Mouse (Mus musculus) forebrain, embryonic 11.5 days (tissue): ENCODE measurements at regions not wholly inside any gene's neighbourhood (a gene's known extent, or its start where the extent isn't known, plus 50 kb on each side); places are given as distances from the start of the nearest gene placed in this dataset.

Experiments
- ATAC-seq: fragments of 200-750 bp; cut with Nextera tagmentation; replicated peaks from 2 replicates; pipeline ENCODE4 v1.8.0; 2017; ENCODE audit warnings: moderate TSS enrichment; ENCODE audit not compliant: low FRiP score
- DNase-seq: peaks from one replicate; pipeline ENCODE4 v3.0.0-alpha.2; 2017; ENCODE audit warnings: low spot score
- H3K27ac ChIP-seq: fragments of 300-500 bp; sonication (generic); 2 replicates; pipeline ENCODE4 v1.5.1; 2014; ENCODE audit warnings: low read depth, low read length
- H3K27me3 ChIP-seq: fragments of 300-500 bp; sonication (generic); 2 replicates; pipeline ENCODE4 v1.6.1; 2014; ENCODE audit warnings: mild to moderate bottlenecking, low read length, mixed read lengths; ENCODE audit not compliant: control insufficient read depth, insufficient read depth
- H3K36me3 ChIP-seq: fragments of 300-500 bp; sonication (generic); 2 replicates; pipeline ENCODE4 v1.6.1; 2014; ENCODE audit warnings: mild to moderate bottlenecking, low read length, moderate library complexity, mixed read lengths; ENCODE audit not compliant: control insufficient read depth, insufficient read depth
- H3K4me1 ChIP-seq: fragments of 300-500 bp; sonication (generic); replicated peaks from 2 replicates; pipeline ENCODE4 v1.6.1; 2014; ENCODE audit warnings: low read length, mixed read lengths; ENCODE audit not compliant: control insufficient read depth, insufficient read depth
- H3K4me2 ChIP-seq: fragments of 300-500 bp; sonication (generic); 2 replicates; pipeline ENCODE4 v1.6.1; 2014; ENCODE audit warnings: low read depth, mild to moderate bottlenecking, low read length, moderate library complexity, mixed read lengths; ENCODE audit not compliant: severe bottlenecking
- H3K4me3 ChIP-seq: fragments of 300-500 bp; sonication (generic); 2 replicates; pipeline ENCODE4 v1.5.1; 2014; ENCODE audit warnings: low read depth, low read length
- H3K9ac ChIP-seq: fragments of 300-500 bp; sonication (generic); 2 replicates; pipeline ENCODE4 v1.6.1; 2014; ENCODE audit warnings: low read length
- H3K9me3 ChIP-seq: fragments of 300-500 bp; sonication (generic); 2 replicates; pipeline ENCODE4 v1.6.1; 2016; ENCODE audit warnings: low read length, mixed read lengths; ENCODE audit not compliant: control insufficient read depth
- WGBS: fragments of 180-500 bp; shearing (Covaris S2); extraction: QIAGEN DNeasy Blood & Tissue Kit; methylation state at CpG from one replicate; pipeline ENCODE4 v1.1.7; 2014; 5-methylcytosine and 5-hydroxymethylcytosine counted together

DNA sequence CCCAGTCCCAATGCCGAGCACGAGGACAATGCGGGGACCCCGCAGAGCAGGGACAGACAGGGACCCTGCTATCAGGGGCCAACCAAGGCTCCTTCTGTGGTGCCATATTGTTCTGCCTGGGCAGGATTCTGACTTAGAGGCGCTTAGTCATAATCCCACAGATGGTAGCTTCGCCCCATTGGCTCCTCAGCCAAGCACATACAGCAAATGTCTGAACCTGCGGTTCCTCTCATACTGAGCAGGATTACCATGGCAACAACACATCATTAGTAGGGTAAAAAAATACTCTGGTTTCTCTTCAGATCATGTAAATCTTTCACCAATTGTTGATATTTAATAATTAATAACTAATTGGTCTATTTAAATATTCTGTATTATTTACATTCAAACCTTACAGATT is 2140.3 kb upstream of the Cdh20 start:
- no peaks in the 10 kb centered on the region for H3K9me3 ChIP-seq
- no peak overlapping the region for H3K27ac ChIP-seq
- H3K9ac ChIP-seq, result no peak overlapping the region
- peak; percentile 87 for DNase-seq
- 76% methylated on average over 7 of the region's 7 CpGs for WGBS
- no peaks in the 10 kb centered on the region for H3K4me1 ChIP-seq
- no peaks in the 10 kb centered on the region for H3K27me3 ChIP-seq
- H3K4me3 ChIP-seq, result no peak overlapping the region
- no peak overlapping the region for H3K4me2 ChIP-seq
- peak; percentile 100 for ATAC-seq
- no peaks in the 10 kb centered on the region for H3K36me3 ChIP-seq

DNA sequence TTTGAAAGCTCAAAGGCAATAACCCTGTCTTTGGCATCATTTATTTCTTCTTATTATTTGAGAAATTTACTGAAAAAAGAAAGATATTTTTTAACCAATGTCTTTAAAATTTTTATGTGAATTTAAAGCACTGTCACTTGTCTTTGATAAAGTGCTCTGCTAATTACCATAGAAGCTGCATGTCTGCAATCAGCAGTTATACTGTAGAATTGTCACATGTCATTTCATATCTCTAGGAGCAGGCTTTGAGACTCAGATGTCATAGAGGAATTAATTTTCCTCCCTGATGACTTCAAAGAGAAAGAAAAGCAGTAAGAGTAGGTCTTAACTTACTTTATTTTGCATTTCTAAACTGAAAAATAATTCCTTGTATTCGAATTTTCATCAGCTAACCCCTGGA is 2123.9 kb upstream of the Cdh20 start:
- H3K27ac ChIP-seq, result no peak overlapping the region
- no peak overlapping the region for H3K9ac ChIP-seq
- WGBS, result 51% methylated on average over 1 of the region's 1 CpGs

DNA sequence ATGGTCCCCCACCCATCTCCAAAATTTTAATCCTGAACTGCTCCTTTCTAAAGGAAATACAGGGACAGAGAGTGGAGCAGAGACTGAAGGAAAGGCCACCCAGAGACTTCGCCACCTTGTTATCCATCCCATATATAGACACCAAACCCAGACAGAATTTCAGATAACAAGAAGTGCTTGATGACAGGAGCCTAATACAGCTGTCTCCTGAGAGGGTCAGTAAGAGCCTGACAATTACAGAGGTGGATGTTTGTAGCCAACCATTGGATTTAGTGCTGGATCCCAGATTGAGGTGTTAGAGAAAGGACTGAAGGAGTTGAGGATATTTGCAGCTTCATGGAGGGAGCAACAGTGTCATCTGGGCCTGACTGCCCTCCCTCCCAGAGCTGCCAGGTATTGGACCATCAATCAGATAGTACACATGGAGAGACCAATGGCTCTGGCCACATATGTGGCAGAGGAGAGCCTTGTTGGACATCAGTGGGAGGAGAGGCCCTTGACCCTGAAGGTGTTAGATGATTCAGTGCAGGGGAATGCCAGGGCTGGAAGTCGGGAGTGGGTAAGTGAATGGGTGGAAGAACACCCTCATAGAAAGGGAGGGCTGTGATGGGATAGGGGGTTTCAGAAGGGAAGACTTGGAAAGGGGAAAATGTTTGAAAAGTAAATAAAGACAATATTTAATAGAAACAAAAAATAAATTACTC is 2080.8 kb upstream of the Cdh20 start:
- no peaks in the 10 kb centered on the region for H3K27me3 ChIP-seq
- H3K4me1 ChIP-seq, result no peaks in the 10 kb centered on the region
- 89% methylated on average over 2 of the region's 2 CpGs for WGBS
- DNase-seq (no peak), ATAC-seq (no peak)
- H3K9me3 ChIP-seq, result no peaks in the 10 kb centered on the region
- H3K36me3 ChIP-seq, result no peaks in the 10 kb centered on the region
- no peak overlapping the region for H3K4me3 ChIP-seq
- no peak overlapping the region for H3K4me2 ChIP-seq
- no peak overlapping the region for H3K27ac ChIP-seq
- no peak overlapping the region for H3K9ac ChIP-seq

More for the DNA sequence above, 2123.9 kb upstream of the Cdh20 start:
- DNase-seq (no peak), ATAC-seq (no peak)
- H3K4me1 ChIP-seq, result no peaks in the 10 kb centered on the region
- no peak overlapping the region for H3K4me3 ChIP-seq
- H3K36me3 ChIP-seq, result no peaks in the 10 kb centered on the region
- no peaks in the 10 kb centered on the region for H3K27me3 ChIP-seq
- no peaks in the 10 kb centered on the region for H3K9me3 ChIP-seq
- no peak overlapping the region for H3K4me2 ChIP-seq

DNA sequence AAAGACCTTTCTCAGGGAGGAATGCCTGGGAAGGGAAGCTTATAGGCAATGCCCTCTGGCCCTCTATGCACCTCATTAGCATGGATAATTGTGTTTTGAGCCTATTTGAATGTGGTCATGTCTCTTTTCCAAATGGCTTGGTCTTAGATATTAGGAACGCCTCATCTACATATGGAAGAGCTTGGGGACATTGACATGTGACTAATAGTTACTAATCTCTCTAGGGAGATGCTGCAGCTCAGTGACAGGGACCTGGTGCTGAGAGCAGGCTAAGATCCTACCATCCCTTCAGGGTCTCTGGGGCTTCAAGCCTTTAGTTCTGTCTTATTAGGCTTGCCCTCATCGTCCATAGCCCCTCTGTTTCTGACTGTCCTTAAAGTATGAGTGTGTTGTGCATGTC is 2051.9 kb upstream of the Cdh20 start:
- Histone ChIP-seq H3K4me3 (no peak overlapping the region), H3K27ac (no peak overlapping the region), H3K27me3 (no peaks in the 10 kb centered on the region), H3K4me2 (no peak overlapping the region), H3K9me3 (no peaks in the 10 kb centered on the region), H3K4me1 (no peaks in the 10 kb centered on the region), H3K9ac (no peak overlapping the region), H3K36me3 (no peaks in the 10 kb centered on the region)
- 77% methylated on average over 2 of the region's 2 CpGs for WGBS
- DNase-seq (no peak), ATAC-seq (no peak)

DNA sequence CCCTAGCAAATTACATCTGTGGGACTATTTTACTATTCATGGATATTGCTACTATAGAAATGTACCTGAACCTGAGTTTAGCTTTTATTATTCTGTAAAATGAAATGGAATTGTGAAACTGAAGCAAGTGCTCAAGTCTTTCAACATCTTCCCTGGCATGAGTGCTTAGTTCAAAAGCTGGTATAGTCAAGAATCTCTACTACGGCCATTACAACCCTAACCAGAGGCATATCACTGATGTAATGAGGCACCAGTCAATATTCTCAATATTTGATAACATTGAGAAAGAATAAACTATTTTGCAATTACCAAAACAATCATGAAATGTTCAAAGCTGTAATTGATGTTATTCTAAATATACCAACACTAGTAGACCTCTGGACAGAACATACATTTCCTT is 2034.3 kb upstream of the Cdh20 start:
- no peak overlapping the region for H3K27ac ChIP-seq
- no peak overlapping the region for H3K9ac ChIP-seq
- no peaks in the 10 kb centered on the region for H3K9me3 ChIP-seq
- H3K4me1 ChIP-seq, result no peaks in the 10 kb centered on the region
- no peaks in the 10 kb centered on the region for H3K36me3 ChIP-seq
- H3K27me3 ChIP-seq, result no peaks in the 10 kb centered on the region
- WGBS, result 98% methylated on average over 1 of the region's 1 CpGs
- no peak overlapping the region for H3K4me3 ChIP-seq
- DNase-seq, result no peak
- no peak overlapping the region for H3K4me2 ChIP-seq
- no peak for ATAC-seq

DNA sequence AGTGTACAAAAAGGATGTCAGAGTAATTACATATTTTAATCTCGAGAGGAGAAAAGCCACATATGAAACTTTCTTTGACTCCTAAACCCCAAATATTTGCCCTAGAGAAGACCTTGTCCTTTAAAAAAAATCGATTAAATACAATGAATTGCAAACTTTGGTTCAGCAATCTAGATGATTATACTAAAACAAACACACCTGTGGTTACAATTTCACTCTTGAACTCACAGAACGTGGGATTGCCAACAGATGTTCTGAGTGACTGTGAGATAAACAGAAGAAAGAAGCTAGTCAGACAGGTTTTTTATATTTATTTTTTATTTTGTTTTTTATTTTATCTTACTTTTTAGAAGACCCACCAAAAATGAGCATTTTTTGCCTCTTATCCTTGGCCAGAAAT is 2032.9 kb upstream of the Cdh20 start:
- Histone ChIP-seq H3K9me3 (no peaks in the 10 kb centered on the region), H3K36me3 (no peaks in the 10 kb centered on the region), H3K27me3 (no peaks in the 10 kb centered on the region), H3K4me3 (no peak overlapping the region), H3K4me2 (no peak overlapping the region), H3K9ac (no peak overlapping the region), H3K27ac (no peak overlapping the region), H3K4me1 (no peaks in the 10 kb centered on the region)
- ATAC-seq, result no peak
- no peak for DNase-seq
- WGBS, result 83% methylated on average over 3 of the region's 3 CpGs

DNA sequence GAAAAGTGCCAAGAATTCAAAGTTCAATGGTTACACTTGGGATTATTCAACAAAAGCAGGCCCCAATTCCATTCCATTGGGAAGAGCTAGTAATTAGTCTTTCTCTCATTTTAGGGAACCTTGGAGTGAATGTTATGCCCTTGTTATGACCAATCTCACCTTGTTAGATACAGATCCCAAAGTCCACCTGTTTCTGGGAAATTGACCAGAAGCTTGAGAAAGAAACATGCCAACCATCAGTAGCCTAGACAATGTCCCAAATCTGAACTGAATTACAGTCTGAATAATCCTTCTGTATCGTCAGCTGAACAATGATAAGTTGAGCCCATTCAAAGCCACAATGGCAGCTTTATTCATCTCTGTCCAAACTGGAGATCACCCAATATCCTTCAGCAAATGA is 2010.4 kb upstream of the Cdh20 start:
- H3K4me1 ChIP-seq, result no peaks in the 10 kb centered on the region
- 78% methylated on average over 1 of the region's 1 CpGs for WGBS
- no peak for DNase-seq

More for the DNA sequence above, 2010.4 kb upstream of the Cdh20 start:
- Histone ChIP-seq H3K36me3 (no peaks in the 10 kb centered on the region), H3K9ac (no peak overlapping the region), H3K4me2 (no peak overlapping the region), H3K27me3 (no peaks in the 10 kb centered on the region), H3K9me3 (no peaks in the 10 kb centered on the region), H3K4me3 (no peak overlapping the region), H3K27ac (no peak overlapping the region)
- no peak for ATAC-seq
